Mouse (Mus musculus) forebrain, embryonic 14.5 days (tissue): ENCODE measurements at regions not wholly inside any gene's neighbourhood (a gene's known extent, or its start where the extent isn't known, plus 50 kb on each side); places are given as distances from the start of the nearest gene placed in this dataset.
"Not testable (repeated sequence)": the region's sequence is repeated elsewhere in the genome, so short reads cannot be mapped to it uniquely, and the experiment has no call there.

Source experiments
- ATAC-seq: fragments of 200-750 bp; cut with Nextera tagmentation; 2 replicates; pipeline ENCODE4 v1.8.0; 2017; ENCODE audit warnings: mild to moderate bottlenecking, moderate library complexity
- DNase-seq: peaks from one replicate; pipeline ENCODE4 v3.0.0-alpha.2; 2015; ENCODE audit warnings: low spot score
- H3K27ac ChIP-seq: fragments of 300-500 bp; sonication (generic); 2 replicates; pipeline ENCODE4 v1.5.1; 2014; ENCODE audit warnings: low read depth, mild to moderate bottlenecking, control low read depth, low read length, moderate library complexity
- H3K27me3 ChIP-seq: fragments of 300-500 bp; sonication (generic); replicated peaks from 2 replicates; pipeline ENCODE4 v1.6.1; 2014; ENCODE audit warnings: low read length, control low read depth, mixed read lengths; ENCODE audit not compliant: control insufficient read depth, insufficient read depth
- H3K36me3 ChIP-seq: fragments of 300-500 bp; sonication (generic); 2 replicates; pipeline ENCODE4 v1.6.1; 2014; ENCODE audit warnings: low read length, control low read depth; ENCODE audit not compliant: control insufficient read depth, insufficient read depth
- H3K4me1 ChIP-seq: fragments of 300-500 bp; sonication (generic); 2 replicates; pipeline ENCODE4 v1.6.1; 2014; ENCODE audit warnings: antibody characterized with exemption, low read length, control low read depth; ENCODE audit not compliant: control insufficient read depth, insufficient read depth
- H3K4me2 ChIP-seq: fragments of 300-500 bp; sonication (generic); 2 replicates; pipeline ENCODE4 v1.6.1; 2014; ENCODE audit warnings: mild to moderate bottlenecking, control low read depth, low read length
- H3K4me3 ChIP-seq: fragments of 300-500 bp; sonication (generic); 2 replicates; pipeline ENCODE4 v1.5.1; 2014; ENCODE audit warnings: low read depth, low read length, control low read depth
- H3K9ac ChIP-seq: fragments of 300-500 bp; sonication (generic); 2 replicates; pipeline ENCODE4 v1.6.1; 2014; ENCODE audit warnings: mild to moderate bottlenecking, low read length, control low read depth, moderate library complexity
- H3K9me3 ChIP-seq: fragments of 300-500 bp; sonication (generic); replicated peaks from 2 replicates; pipeline ENCODE4 v1.6.1; 2016; ENCODE audit warnings: low read length, control low read depth, mixed read lengths; ENCODE audit not compliant: control insufficient read depth
- WGBS: fragments of 180-500 bp; shearing (Covaris S2); extraction: QIAGEN DNeasy Blood & Tissue Kit; methylation state at CpG from one replicate; pipeline ENCODE4 v1.1.7; 2014; 5-methylcytosine and 5-hydroxymethylcytosine counted together

DNA sequence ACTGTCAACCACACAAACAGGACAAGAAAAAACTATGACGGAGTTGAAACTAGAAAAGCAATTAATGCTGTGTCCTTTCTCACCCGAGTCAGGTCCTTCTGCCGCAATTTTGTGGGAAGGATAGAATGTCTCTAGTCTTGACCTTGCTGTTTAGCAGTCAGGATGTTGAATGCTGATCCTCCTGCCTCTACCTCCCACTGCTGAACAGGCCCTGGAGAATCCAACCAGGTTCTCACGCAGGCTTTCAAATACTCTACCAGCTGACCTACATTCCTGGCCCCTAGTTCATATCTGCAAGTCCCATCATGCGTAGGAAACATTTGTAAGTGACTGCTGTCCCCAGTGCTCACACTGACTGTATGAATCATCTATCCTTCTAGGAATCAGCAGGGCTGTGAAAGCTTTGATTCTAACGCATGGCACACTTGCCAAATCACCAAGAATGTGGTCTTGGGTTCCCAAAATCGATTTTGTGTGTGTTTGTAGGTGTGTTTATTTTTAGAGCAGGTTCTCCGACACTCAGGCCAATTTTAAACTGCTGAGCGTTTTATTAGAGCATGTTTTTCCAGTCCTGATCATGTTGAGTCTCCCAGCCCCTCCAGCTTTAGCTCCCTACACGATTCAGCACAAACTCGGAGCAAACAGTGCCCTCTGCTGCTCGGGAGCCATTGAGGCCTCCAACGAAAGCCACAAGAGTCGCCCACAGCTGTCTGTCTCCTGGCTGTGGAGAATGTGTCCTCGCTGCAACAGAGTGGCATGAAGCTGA, 545.4 kb downstream of the Zfp704 start:
- ATAC-seq: no peak
- Histone ChIP-seq H3K9ac (no peak overlapping the region), H3K9me3 (no peaks in the 10 kb centered on the region), H3K36me3 (no peaks in the 10 kb centered on the region), H3K4me2 (no peak overlapping the region), H3K4me3 (no peak overlapping the region), H3K27ac (no peak overlapping the region), H3K27me3 (no peaks in the 10 kb centered on the region), H3K4me1 (no peaks in the 10 kb centered on the region)
- peak; percentile 70 for DNase-seq
- WGBS: 44% methylated on average over 15 of the region's 15 CpGs

DNA sequence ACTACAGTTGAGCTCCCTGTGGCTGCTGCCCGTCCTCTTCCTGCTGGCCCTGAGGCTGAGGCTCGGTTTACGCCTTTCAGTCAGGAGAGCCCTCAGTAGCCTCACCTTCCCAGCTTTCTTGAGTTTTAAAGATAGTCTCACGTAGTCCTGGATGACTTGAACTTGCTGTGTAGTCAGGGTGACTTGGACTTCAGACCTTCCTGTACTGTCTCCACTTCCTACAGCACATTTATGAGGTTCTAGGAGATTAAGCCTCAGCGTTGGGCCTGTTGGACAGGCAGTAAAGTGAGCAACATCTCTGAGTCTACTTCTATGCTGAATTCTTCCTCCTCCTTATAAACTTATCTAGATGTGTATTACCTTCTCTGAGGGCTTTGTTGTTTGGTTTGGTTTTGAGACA, 546.2 kb downstream of the Zfp704 start:
- H3K4me3 ChIP-seq: no peak overlapping the region
- ATAC-seq: no peak
- H3K9ac ChIP-seq: no peak overlapping the region
- no peaks in the 10 kb centered on the region for H3K4me1 ChIP-seq
- no peak for DNase-seq
- 60% methylated on average over 5 of the region's 5 CpGs for WGBS
- no peaks in the 10 kb centered on the region for H3K27me3 ChIP-seq
- H3K27ac ChIP-seq: no peak overlapping the region
- no peaks in the 10 kb centered on the region for H3K9me3 ChIP-seq
- H3K4me2 ChIP-seq: no peak overlapping the region
- no peaks in the 10 kb centered on the region for H3K36me3 ChIP-seq

DNA sequence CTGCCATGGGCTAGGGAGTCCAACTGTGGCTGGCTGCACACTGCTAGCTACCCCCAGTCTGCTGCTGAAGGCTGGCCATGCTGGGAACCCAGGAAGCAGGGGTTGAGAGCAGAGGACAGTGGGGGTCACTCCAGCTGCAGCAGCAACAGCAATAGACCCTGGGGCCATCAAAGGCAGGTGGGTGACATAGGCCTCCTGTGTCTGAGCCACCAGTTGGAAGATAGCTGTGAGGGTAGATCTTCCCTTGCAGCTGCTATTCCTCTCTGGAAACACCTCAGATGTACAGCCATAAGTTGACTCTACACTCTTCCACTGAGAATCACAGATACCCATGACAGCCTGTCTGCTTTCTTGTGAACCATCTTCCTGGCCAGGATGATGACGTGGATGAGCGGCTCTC, 548.5 kb downstream of the Zfp704 start:
- no peak for ATAC-seq
- H3K4me3 ChIP-seq: no peak overlapping the region
- no peak overlapping the region for H3K4me2 ChIP-seq
- no peak overlapping the region for H3K27ac ChIP-seq
- no peaks in the 10 kb centered on the region for H3K9me3 ChIP-seq
- WGBS: 94% methylated on average over 2 of the region's 2 CpGs
- no peaks in the 10 kb centered on the region for H3K4me1 ChIP-seq
- no peak overlapping the region for H3K9ac ChIP-seq
- DNase-seq: no peak
- H3K27me3 ChIP-seq: no peaks in the 10 kb centered on the region
- H3K36me3 ChIP-seq: no peaks in the 10 kb centered on the region

GRCm38 (mm10) chr3:9057703-9058102, 552.2 kb downstream of the Zfp704 start:
- not testable (repeated sequence) for ATAC-seq, DNase-seq

DNA sequence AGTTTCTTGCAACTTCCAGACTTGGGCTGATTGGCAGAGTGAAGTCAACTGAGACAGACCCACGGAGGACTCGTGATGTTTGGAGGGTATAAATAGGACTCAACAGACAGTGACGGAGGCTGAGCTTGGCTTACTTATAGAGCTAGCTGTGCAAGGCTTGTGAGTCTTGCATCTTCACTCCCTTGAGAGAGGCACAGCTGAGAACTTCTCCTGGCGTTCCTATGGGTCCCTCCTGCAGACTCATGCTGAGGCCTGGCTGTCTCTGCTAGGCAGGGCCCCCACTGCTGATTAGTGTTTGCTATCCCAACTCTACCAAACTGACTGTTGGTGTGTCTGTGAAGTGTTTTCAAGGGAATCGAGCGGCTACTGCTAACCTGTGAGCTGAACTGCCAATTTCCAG, 553.0 kb downstream of the Zfp704 start:
- DNase-seq: no peak
- no peaks in the 10 kb centered on the region for H3K27me3 ChIP-seq
- no peak for ATAC-seq
- H3K36me3 ChIP-seq: no peaks in the 10 kb centered on the region
- H3K9me3 ChIP-seq: no peaks in the 10 kb centered on the region
- no peak overlapping the region for H3K4me3 ChIP-seq
- H3K4me1 ChIP-seq: no peaks in the 10 kb centered on the region
- no peak overlapping the region for H3K4me2 ChIP-seq
- WGBS: 85% methylated on average over 6 of the region's 6 CpGs
- H3K9ac ChIP-seq: no peak overlapping the region
- no peak overlapping the region for H3K27ac ChIP-seq

More at GRCm38 (mm10) chr3:9057703-9058102, 552.2 kb downstream of the Zfp704 start:
- H3K36me3 ChIP-seq, H3K9me3 ChIP-seq, H3K4me2 ChIP-seq, H3K27ac ChIP-seq, H3K9ac ChIP-seq, H3K4me3 ChIP-seq, H3K4me1 ChIP-seq, H3K27me3 ChIP-seq: not testable (repeated sequence)
- 47% methylated on average over 3 of the region's 3 CpGs for WGBS

GRCm38 (mm10) chr3:9055780-9056179, 554.1 kb downstream of the Zfp704 start:
- no peak overlapping the region for H3K27ac ChIP-seq
- no peaks in the 10 kb centered on the region for H3K9me3 ChIP-seq
- 88% methylated on average over 6 of the region's 6 CpGs for WGBS
- no peak overlapping the region for H3K4me3 ChIP-seq
- ATAC-seq: no peak
- no peak overlapping the region for H3K4me2 ChIP-seq
- no peak overlapping the region for H3K9ac ChIP-seq
- H3K36me3 ChIP-seq: no peaks in the 10 kb centered on the region
- DNase-seq: no peak
- H3K4me1 ChIP-seq: no peaks in the 10 kb centered on the region
- H3K27me3 ChIP-seq: no peaks in the 10 kb centered on the region
